Mouse (Mus musculus) C2C12 (cell line): ENCODE results near the gene Ltbp4. TPM values are rescaled to one million over a fixed set of nuclear protein-coding genes. Genes with fewer than 3 reads are reported as not detected.

Experiments used
- H3K27me3 ChIP-seq: one replicate; pipeline ENCODE4 v1.6.1; 2011; ENCODE audit not compliant: control insufficient read depth, insufficient read depth, insufficient read length
- H3K36me3 ChIP-seq: one replicate; pipeline ENCODE4 v1.6.1; 2011; ENCODE audit not compliant: control insufficient read depth, insufficient read depth
- H3K4me3 ChIP-seq: one replicate; pipeline ENCODE4 v1.5.1; 2011; ENCODE audit warnings: mild to moderate bottlenecking, control low read depth; ENCODE audit not compliant: poor library complexity, insufficient read depth, severe bottlenecking
- H3K79me2 ChIP-seq: one replicate; pipeline ENCODE4 v1.6.1; 2011; ENCODE audit not compliant: control insufficient read depth, insufficient read depth
- H3K79me3 ChIP-seq: one replicate; pipeline ENCODE4 v1.6.1; 2011; ENCODE audit warnings: low read depth, control low read depth
- H3ac ChIP-seq: one replicate; pipeline ENCODE3; 2011; ENCODE audit warnings: low read depth; ENCODE audit not compliant: control insufficient read depth, insufficient read length
- CEBPB ChIP-seq: IDR thresholded peaks from one replicate; pipeline ENCODE4 v1.6.1; 2011; ENCODE audit warnings: low read depth, mild to moderate bottlenecking, control low read depth, moderate library complexity
- CTCF ChIP-seq: IDR thresholded peaks from one replicate; pipeline ENCODE4 v1.5.1; 2011; ENCODE audit not compliant: control insufficient read depth, insufficient read depth, insufficient read length
- FOSL1 ChIP-seq: IDR thresholded peaks from one replicate; pipeline ENCODE4 v1.8.0; 2011; ENCODE audit warnings: mild to moderate bottlenecking, low read length; ENCODE audit not compliant: poor library complexity, insufficient read depth, severe bottlenecking
- MAX ChIP-seq: IDR thresholded peaks from one replicate; pipeline ENCODE4 v1.6.1; 2011; ENCODE audit warnings: mild to moderate bottlenecking, control low read depth
- MYOD1 ChIP-seq: IDR thresholded peaks from one replicate; pipeline ENCODE4 v1.6.1; 2011; ENCODE audit warnings: low read depth; ENCODE audit not compliant: control insufficient read depth, insufficient read length
- MYOG ChIP-seq: IDR thresholded peaks from one replicate; pipeline ENCODE4 v1.6.1; 2011; ENCODE audit not compliant: control insufficient read depth, insufficient read length; ENCODE audit errors: extremely low read depth
- USF1 ChIP-seq: IDR thresholded peaks from one replicate; pipeline ENCODE4 v1.6.1; 2011; ENCODE audit warnings: low read depth, mild to moderate bottlenecking, control low read depth, moderate library complexity
- polyA plus RNA-seq: library from polyadenylated mRNA; unstranded; fragments of >200 nt; fragmentation: generic; extraction: Trizol; gene quantifications from one replicate; pipeline ENCODE4 v1.2.1, GENCODE M21; 2012; ENCODE audit warnings: missing spikeins

The Ltbp4 gene
- polyA plus RNA-seq, 1 experiment, result 22.9 TPM

DNA sequence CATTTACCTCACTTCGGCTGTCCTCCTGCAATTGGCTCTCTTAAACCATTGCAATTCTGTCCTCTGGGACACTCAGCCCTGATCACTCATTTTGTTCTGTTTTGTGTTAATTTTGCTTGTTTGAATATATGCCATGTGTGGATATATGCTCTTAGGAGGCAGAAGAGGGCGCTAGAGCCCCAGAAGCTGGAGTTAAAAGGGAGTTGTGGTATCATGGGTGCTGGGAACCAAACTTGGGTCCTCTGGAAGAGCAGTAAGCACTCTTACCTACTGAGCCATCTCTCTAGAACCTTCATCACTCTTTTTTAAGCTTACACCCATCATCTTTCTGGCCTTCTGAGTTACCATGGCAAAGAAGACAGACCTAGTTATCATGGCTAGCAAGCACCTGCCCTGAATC lies 21.7 kb upstream of the Ltbp4 start:
- peaks cover 2% of the 10 kb centered on the region for H3K79me3 ChIP-seq
- H3K27me3 ChIP-seq, result no peaks in the 10 kb centered on the region
- no peak overlapping the region for H3K4me3 ChIP-seq
- H3ac ChIP-seq, result no peak overlapping the region
- peaks cover 9% of the 10 kb centered on the region for H3K79me2 ChIP-seq
- no peaks in the 10 kb centered on the region for H3K36me3 ChIP-seq
- TF ChIP-seq FOSL1 (no peak), CTCF (no peak), USF1 (no peak), MYOD1 (no peak), MYOG (no peak)

DNA sequence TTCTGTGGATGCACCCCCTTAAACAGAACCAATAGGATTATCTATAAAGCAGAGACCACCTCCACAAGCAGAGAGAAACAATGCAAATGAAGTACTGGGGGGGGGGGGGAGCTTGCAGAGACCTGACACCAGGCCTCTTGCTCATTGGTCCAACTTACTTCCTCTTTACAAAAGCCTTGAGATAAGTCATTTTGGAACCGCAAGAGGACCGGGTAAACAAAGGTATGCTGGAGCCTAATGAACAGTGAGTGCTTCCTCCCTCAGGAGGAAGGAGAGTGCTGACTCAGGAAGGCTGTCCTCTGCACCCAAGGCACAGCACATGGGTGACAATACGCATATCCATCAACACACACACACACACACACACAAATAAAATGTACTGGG lies 20.1 kb upstream of the Ltbp4 start:
- Histone ChIP-seq H3K4me3 (no peak overlapping the region), H3K79me2 (peaks cover 9% of the 10 kb centered on the region), H3K36me3 (no peaks in the 10 kb centered on the region), H3ac (no peak overlapping the region), H3K27me3 (no peaks in the 10 kb centered on the region), H3K79me3 (peaks cover 2% of the 10 kb centered on the region)
- TF ChIP-seq MAX (no peak), FOSL1 (no peak), MYOD1 (no peak), CEBPB (no peak), MYOG (no peak), USF1 (no peak), CTCF (no peak)

DNA sequence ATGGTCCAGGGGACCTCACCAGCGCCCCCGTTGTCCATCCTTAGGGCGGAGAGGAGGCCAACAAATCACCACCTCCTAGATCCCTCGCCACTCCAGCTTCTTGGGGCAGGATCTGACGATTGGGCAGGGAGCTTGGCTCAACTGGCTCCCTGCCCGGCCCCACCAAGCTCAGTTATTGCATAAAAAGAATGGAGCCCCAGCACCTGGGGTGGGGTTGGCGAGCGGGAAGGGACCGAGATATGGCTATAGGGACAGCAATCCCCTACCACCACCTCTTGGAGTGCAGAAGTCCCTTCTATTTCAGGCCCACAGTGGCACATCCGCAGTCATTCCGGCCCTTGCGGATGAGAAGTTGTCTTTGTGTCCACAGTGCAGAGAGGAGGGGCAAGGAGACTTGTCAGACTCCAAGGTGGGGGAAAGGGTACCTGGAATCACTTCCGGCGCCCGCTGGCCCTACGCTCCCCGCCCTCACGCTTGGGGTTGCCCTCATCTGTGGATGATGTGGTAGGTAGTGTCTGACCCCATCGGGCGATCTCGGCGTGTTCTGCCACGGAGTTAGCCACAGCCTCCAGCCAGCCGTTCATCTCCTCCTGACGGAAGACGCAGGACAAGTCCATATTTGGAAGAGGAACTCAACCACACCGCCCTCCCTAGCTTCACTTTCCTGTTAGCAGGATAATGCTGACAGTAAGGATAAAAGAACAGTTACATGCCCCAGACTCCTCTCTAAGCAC lies 19.5 kb upstream of the Ltbp4 start, which contains the start of gene Gm20479:
TSS of gene Gm20479 (minus strand) at position 559 of the 734 bp plus-strand sequence.
- Histone ChIP-seq H3K79me2 (peaks cover 9% of the 10 kb centered on the region), H3K4me3 (no peak within 1 kb of the TSS), H3K27me3 (no peaks in the 10 kb centered on the region), H3K36me3 (no peaks in the 10 kb centered on the region), H3K79me3 (peaks cover 2% of the 10 kb centered on the region), H3ac (no peak within 1 kb of the TSS)
- TF ChIP-seq MYOD1 (no peak), CEBPB (no peak), MAX (no peak), FOSL1 (no peak), MYOG (no peak), CTCF (no peak), USF1 (no peak)

DNA sequence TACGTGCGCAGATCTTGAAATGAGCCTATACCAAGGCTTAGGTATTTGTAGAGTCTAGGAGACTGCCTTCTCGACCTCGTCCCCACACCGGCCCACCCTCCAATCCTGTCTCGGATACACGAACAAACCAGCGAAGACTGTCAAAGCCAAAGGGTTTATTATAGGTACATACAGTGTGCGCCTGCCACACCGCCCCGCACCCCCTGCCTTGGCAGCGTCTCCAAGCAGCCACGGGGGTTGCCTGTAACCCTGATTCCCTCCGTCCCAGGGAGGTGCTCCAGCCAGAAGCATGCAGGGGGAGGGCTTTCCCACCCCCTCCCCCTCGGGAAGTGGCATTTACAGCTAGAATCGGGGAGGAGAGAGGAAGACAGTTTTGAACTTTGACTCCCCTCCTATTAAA lies 18.8 kb upstream of the Ltbp4 start:
- TF ChIP-seq CEBPB (no peak), USF1 (no peak), FOSL1 (no peak), MYOG (no peak), MAX (no peak), CTCF (no peak), MYOD1 (no peak)
- H3K4me3 ChIP-seq, result no peak overlapping the region
- H3K79me2 ChIP-seq, result peaks cover 9% of the 10 kb centered on the region
- H3K79me3 ChIP-seq, result peaks cover 2% of the 10 kb centered on the region
- H3K36me3 ChIP-seq, result no peaks in the 10 kb centered on the region
- no peaks in the 10 kb centered on the region for H3K27me3 ChIP-seq
- no peak overlapping the region for H3ac ChIP-seq

GRCm38 (mm10) chr7:27355745-27356240 lies 18.3 kb upstream of the Ltbp4 start, which contains the start of gene Shkbp1:
Shkbp1 (minus strand) TSS chr7:27356019.
- TF ChIP-seq MYOD1 (no peak), CTCF (no peak), CEBPB (no peak), FOSL1 (no peak), MYOG (no peak)
- H3K36me3 ChIP-seq, result no peaks in the 10 kb centered on the region
- H3K27me3 ChIP-seq, result no peaks in the 10 kb centered on the region
- H3K79me3 ChIP-seq, result peaks cover 2% of the 10 kb centered on the region
- peak within 1 kb of the TSS; percentile 46 for H3K4me3 ChIP-seq
- H3K79me2 ChIP-seq, result peaks cover 9% of the 10 kb centered on the region
- peak within 1 kb of the TSS; percentile 53 for H3ac ChIP-seq
